Mouse (Mus musculus) brain, embryonic 14.5 days (tissue): ENCODE measurements at regions not wholly inside any gene's neighbourhood (a gene's known extent, or its start where the extent isn't known, plus 50 kb on each side); places are given as distances from the start of the nearest gene placed in this dataset.
A peak's percentile ranks its signal among the peaks of the same experiment; 100 is the strongest.

Source experiments
- DNase-seq: peaks from one replicate; pipeline ENCODE4 v3.0.0-alpha.2; 2011; ENCODE audit warnings: low read depth
- CTCF ChIP-seq: fragments of 200-500 bp; IDR thresholded peaks from 2 replicates; pipeline ENCODE4 v1.5.1; 2012; ENCODE audit warnings: inconsistent platforms, mild to moderate bottlenecking, moderate library complexity, borderline replicate concordance; ENCODE audit not compliant: insufficient read depth, insufficient read length; ENCODE audit errors: extremely low read depth
- POLR2A ChIP-seq: fragments of 200-500 bp; IDR thresholded peaks from 2 replicates; pipeline ENCODE4 v1.6.1; 2012; ENCODE audit warnings: mild to moderate bottlenecking, inconsistent platforms, borderline replicate concordance; ENCODE audit not compliant: poor library complexity, insufficient read depth, insufficient read length, severe bottlenecking; ENCODE audit errors: extremely low read depth

DNA sequence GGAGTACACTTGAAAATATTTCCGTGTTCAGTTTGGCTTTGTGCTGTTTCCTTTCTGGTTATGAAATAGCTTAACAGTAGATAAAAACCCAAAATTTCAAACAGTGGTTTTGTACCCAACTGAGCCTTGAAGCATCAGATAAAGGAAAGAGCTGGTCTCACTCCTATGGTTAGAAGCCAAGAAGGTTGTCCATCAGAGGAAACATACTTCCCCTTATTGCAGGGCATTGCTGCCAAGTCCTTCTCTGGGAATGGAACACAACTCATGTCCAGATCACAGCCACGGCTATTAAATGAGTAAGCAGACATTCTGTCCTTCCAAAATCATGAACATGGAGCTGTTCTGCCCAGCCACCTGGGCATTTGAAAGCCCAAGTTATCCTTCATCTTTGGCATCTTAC lies 393.1 kb downstream of the Gpam start:
- DNase-seq: no peak
- no peak for TF ChIP-seq CTCF
- TF ChIP-seq POLR2A: no peak

DNA sequence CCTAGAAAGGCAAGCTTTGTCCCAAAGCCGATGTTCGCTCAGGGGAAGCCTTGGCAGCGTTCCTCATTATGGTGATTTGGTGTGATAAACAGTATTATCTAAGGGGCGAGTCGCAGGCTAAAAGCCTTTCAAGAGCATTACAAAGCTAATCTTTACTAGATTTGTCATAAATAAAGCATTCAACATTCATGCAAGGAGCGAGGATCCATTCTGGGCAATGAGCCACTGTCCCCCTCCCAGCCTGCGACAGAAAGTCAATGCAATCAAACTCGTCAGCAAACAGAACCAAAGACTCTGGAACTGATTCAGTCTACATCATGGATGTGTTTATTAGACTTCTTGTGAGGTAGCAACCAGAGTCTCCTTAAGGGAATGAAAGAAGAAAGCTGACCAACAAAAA lies 395.3 kb downstream of the Gpam start:
- TF ChIP-seq CTCF: no peak
- TF ChIP-seq POLR2A: no peak
- peak; percentile 37 for DNase-seq

DNA sequence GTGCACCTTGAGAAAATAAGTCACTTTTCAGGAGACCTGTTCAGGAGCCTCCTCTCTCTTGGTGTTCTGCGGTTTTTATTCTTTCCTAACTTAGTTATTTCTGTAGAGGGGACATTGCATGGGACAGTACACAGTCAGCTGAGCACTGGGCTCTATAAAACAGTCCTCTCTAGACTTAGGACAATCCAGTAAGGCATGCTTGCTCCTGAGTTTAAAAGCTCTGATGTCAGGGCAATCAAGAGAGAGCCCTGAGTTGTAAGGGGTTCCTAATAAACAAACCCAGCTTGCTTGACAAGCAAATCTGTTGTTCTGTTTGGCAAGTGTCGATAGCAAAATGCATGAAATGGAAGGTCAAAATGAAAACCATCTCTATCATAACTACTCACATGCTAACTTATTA lies 395.7 kb downstream of the Gpam start:
- DNase-seq: no peak
- TF ChIP-seq CTCF (no peak), POLR2A (no peak)

DNA sequence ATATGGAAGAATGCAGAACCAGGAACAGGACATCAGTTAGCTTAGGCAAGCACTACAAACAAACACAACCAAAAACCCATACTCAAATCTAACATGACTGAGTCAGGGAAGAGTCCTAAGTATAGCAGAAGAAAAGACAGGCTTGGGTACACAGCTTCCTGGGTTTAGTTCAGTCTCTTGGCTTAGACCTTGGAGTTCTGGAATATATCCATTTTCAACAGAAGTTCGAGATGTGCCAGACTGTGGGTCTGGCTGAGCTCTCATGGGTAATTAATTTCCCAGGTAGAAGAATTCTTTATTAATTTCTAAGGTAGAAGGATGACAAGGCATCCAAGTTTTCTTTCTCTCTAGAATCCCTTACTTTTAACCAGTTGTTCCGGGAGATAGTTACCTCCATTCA lies 396.2 kb downstream of the Gpam start:
- DNase-seq: no peak

DNA sequence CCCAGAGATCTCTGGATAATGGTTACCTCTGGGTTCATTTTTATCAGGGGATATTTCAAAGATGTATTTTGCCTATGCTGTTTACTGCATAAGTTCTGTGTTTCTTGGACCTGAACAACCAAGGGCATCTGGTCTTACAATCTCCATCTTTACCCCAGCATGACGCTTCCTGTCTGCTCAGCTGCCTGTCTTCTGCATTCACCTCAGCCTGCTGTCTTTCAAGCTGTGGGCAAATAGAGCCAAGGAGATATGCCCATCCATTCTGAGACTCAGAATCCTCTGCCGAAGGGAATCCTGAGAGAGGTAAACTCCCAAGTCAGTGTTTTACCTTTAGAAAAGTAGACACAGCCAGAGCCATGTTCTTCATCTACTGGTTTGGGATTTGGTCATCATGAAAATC lies 396.7 kb downstream of the Gpam start:
- DNase-seq: no peak
- TF ChIP-seq POLR2A: no peak
- TF ChIP-seq CTCF: no peak

More for the DNA sequence above, 396.2 kb downstream of the Gpam start:
- no peak for TF ChIP-seq CTCF
- no peak for TF ChIP-seq POLR2A

DNA sequence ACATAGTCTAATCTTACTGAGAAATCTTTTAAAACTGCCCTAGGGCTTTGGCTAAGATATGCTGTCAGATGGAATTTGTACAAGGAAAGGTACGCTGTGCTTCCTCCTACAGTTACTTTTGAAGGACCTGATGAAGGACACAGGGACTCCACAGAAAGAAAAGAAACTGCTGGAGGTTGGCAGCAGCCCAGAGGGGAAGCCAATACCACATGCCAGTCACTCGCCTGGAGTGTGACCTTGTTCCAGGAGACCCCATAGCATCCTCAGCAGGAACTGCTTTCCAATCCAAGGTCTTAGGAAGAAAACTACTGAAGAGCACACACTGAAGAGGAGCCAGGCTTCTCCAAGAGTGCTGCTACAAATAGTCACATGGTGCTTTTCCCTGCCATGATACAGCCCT lies 404.9 kb downstream of the Gpam start:
- DNase-seq: no peak
- no peak for TF ChIP-seq CTCF
- no peak for TF ChIP-seq POLR2A

GRCm38 (mm10) chr19:54697411-54697810 lies 429.6 kb downstream of the Gpam start:
- DNase-seq: no peak
- TF ChIP-seq POLR2A: no peak
- TF ChIP-seq CTCF: no peak

GRCm38 (mm10) chr19:54693714-54694113 lies 433.3 kb downstream of the Gpam start:
- no peak for DNase-seq
- no peak for TF ChIP-seq POLR2A

- no peak for TF ChIP-seq POLR2A
- no peak for TF ChIP-seq CTCF
- DNase-seq: no peak
Measured at GRCm38 (mm10) chr19:54693094-54693493, 433.9 kb downstream of the Gpam start.

- DNase-seq: no peak
- TF ChIP-seq POLR2A (no peak), CTCF (no peak)
Measured at GRCm38 (mm10) chr19:54691861-54692260, 435.2 kb downstream of the Gpam start.

- no peak for DNase-seq
- TF ChIP-seq POLR2A (no peak), CTCF (no peak)
Measured at GRCm38 (mm10) chr19:54688630-54689029, 438.4 kb downstream of the Gpam start.

DNA sequence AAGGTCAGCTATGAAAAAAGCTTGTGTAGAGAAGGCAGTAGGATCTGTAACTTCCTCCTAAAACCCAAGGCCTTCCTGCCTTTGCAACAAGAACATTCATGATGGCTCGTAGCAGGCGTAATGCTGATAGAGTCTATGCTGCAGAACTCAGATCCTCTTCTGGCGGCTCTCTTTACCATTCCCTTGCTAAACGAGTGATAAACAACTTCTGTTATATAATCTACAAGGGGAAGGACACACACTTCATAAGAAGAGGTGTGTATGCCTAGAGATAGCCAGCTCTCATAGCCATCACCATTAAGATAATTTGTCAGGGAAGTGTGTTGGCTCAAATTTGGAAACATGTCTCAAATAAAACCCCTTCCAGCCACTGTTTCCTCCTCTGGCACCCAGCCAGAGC lies 441.9 kb downstream of the Gpam start:
- TF ChIP-seq POLR2A: no peak
- no peak for TF ChIP-seq CTCF
- DNase-seq: no peak
